ENCODE assay signal across 7 mouse cellular contexts in genomic region chr1:180810976-180811375, GRCm38 (mm10). TPM values are rescaled to one million over a fixed set of nuclear protein-coding genes. Genes with fewer than 3 reads are reported as not detected.
DNase-seq lines count a peak whose midpoint lies in the region; ATAC-seq lines count a peak whose summit lies in the region.

No protein-coding gene starts in this region.

- no peak overlapping the region for H3K27ac ChIP-seq in lung, embryonic 15.5 days
- no peak overlapping the region for H3K27ac ChIP-seq in brown adipose tissue, adult 24 weeks (replicated peaks; ENCODE audit: low read depth, low read length)
- H3K27ac ChIP-seq in hindbrain, embryonic 14.5 days: no peak overlapping the region
- no peak overlapping the region for H3K27ac ChIP-seq in midbrain, embryonic 16.5 days (ENCODE audit: low read length)

- peak overlapping the region; percentile 52 for H3K4me2 ChIP-seq in lung, embryonic 15.5 days
- peak overlapping the region; percentile 60 for H3K4me2 ChIP-seq in hindbrain, embryonic 14.5 days (replicated peaks)
- peak overlapping the region; percentile 59 for H3K4me2 ChIP-seq in midbrain, embryonic 16.5 days (ENCODE audit: low read length)

- ATAC-seq in lung, embryonic 15.5 days (ENCODE audit: borderline replicate concordance, extremely low read depth, low FRiP score, low TSS enrichment): no peak
- ATAC-seq in hindbrain, embryonic 14.5 days (ENCODE audit: low FRiP score): no peak
- no peak for ATAC-seq in midbrain, embryonic 16.5 days

- 55% methylated on average over 7 of the region's 7 CpGs for WGBS in lung, embryonic 15.5 days
- 78% methylated on average over 7 of the region's 7 CpGs for WGBS in hindbrain, embryonic 14.5 days
- WGBS in midbrain, embryonic 16.5 days: 65% methylated on average over 7 of the region's 7 CpGs

- H3K36me3 ChIP-seq in lung, embryonic 15.5 days: peaks cover 43% of the 10 kb centered on the region
- H3K36me3 ChIP-seq in hindbrain, embryonic 14.5 days (replicated peaks; ENCODE audit: control insufficient read depth, insufficient read depth): peaks cover 50% of the 10 kb centered on the region
- peaks cover 17% of the 10 kb centered on the region for H3K36me3 ChIP-seq in midbrain, embryonic 16.5 days (ENCODE audit: control insufficient read depth, insufficient read depth, low read length)

- no peak overlapping the region for H3K9ac ChIP-seq in lung, embryonic 15.5 days
- H3K9ac ChIP-seq in hindbrain, embryonic 14.5 days: 0 out of 2 replicates have a peak overlapping the region, but pooled peaks have one; percentile 25
- no peak overlapping the region for H3K9ac ChIP-seq in midbrain, embryonic 16.5 days (ENCODE audit: low read depth, low read length)

- H3K4me1 ChIP-seq in lung, embryonic 15.5 days: peaks cover 30% of the 10 kb centered on the region
- peaks cover 4% of the 10 kb centered on the region for H3K4me1 ChIP-seq in brown adipose tissue, adult 24 weeks (ENCODE audit: control insufficient read depth, insufficient read depth, insufficient read length, low read length)
- H3K4me1 ChIP-seq in hindbrain, embryonic 14.5 days (replicated peaks; ENCODE audit: control insufficient read depth, insufficient read depth, low read length): peaks cover 51% of the 10 kb centered on the region
- H3K4me1 ChIP-seq in midbrain, embryonic 16.5 days (ENCODE audit: control insufficient read depth, insufficient read depth, low read length): peaks cover 44% of the 10 kb centered on the region

- DNase-seq in lung, postnatal 14 days: no peak
- no peak for DNase-seq in hindbrain, embryonic 14.5 days (ENCODE audit: low spot score)
- DNase-seq in right cerebral cortex, postnatal 25 days: no peak
- DNase-seq in gastrocnemius, adult 18-20 months (ENCODE audit: low spot score): no peak

- peak overlapping the region; percentile 98 for H3K4me3 ChIP-seq in lung, embryonic 15.5 days
- peak overlapping the region; percentile 17; the same call in 1 of the 2 replicates for H3K4me3 ChIP-seq in brown adipose tissue, adult 24 weeks (ENCODE audit: insufficient read depth, low read depth, low read length)
- peak overlapping the region; percentile 81 for H3K4me3 ChIP-seq in hindbrain, embryonic 14.5 days (replicated peaks; ENCODE audit: low read length)
- peak overlapping the region; percentile 99 for H3K4me3 ChIP-seq in midbrain, embryonic 16.5 days (ENCODE audit: low read depth, low read length)

- no peaks in the 10 kb centered on the region for H3K9me3 ChIP-seq in lung, embryonic 15.5 days
- no peaks in the 10 kb centered on the region for H3K9me3 ChIP-seq in hindbrain, embryonic 14.5 days (ENCODE audit: control insufficient read depth, low read length)
- no peaks in the 10 kb centered on the region for H3K9me3 ChIP-seq in midbrain, embryonic 16.5 days (replicated peaks; ENCODE audit: control insufficient read depth, low read length, poor library complexity, severe bottlenecking)

- no peaks in the 10 kb centered on the region for H3K27me3 ChIP-seq in lung, embryonic 15.5 days
- no peaks in the 10 kb centered on the region for H3K27me3 ChIP-seq in hindbrain, embryonic 14.5 days (ENCODE audit: control insufficient read depth, insufficient read depth, low read length)
- H3K27me3 ChIP-seq in midbrain, embryonic 16.5 days (ENCODE audit: control insufficient read depth, insufficient read depth, low read depth, low read length): no peaks in the 10 kb centered on the region

RNA-seq across cellular contexts. Expression of gene H3f3a, which starts 2.8 kb away (rescaled TPM):
- 2,468 and 2,584 TPM in 2 replicates for polyA plus RNA-seq in lung, embryonic 15.5 days (2015; fragmentation: Nextera tagmentation; extraction: Ambion mirVana)
- 412 and 419 TPM in 2 replicates for polyA plus RNA-seq in brown adipose tissue, adult 24 weeks (2012; ENCODE audit: insufficient read depth, insufficient read length, missing spikeins)
- polyA plus RNA-seq in hindbrain, embryonic 14.5 days (2014; fragmentation: Nextera tagmentation; extraction: Ambion mirVana): 2,816 and 2,951 TPM in 2 replicates
- 2,888 and 3,200 TPM in 2 replicates for polyA plus RNA-seq in midbrain, embryonic 16.5 days (2015; fragmentation: Nextera tagmentation; extraction: Ambion mirVana)
- total RNA-seq in gastrocnemius, adult 18-20 months (2021): 100 to 1,000 TPM; 285 to 302 TPM

RNA-seq across cellular contexts. Expression of gene Sde2, which starts 40.0 kb away (rescaled TPM):
- polyA plus RNA-seq in lung, embryonic 15.5 days (2015; fragmentation: Nextera tagmentation; extraction: Ambion mirVana): 33.7 and 36.6 TPM in 2 replicates
- polyA plus RNA-seq in brown adipose tissue, adult 24 weeks (2012; ENCODE audit: insufficient read depth, insufficient read length, missing spikeins): 7.5 TPM in 2 replicates
- polyA plus RNA-seq in hindbrain, embryonic 14.5 days (2014; fragmentation: Nextera tagmentation; extraction: Ambion mirVana): 26.9 and 28.2 TPM in 2 replicates
- polyA plus RNA-seq in midbrain, embryonic 16.5 days (2015; fragmentation: Nextera tagmentation; extraction: Ambion mirVana): 32.1 and 32.9 TPM in 2 replicates
- total RNA-seq in gastrocnemius, adult 18-20 months (2021): 1 to 10 TPM; 7.1 to 9.6 TPM

Comparison
In these comparisons a context has a peak if more than half of its experiments do, and no peak if none do; other contexts are left out.
1. H3K4me3 ChIP-seq: peak in every context shown above with its lines; median percentile 99 in midbrain, embryonic 16.5 days; 98 in lung, embryonic 15.5 days; 81 in hindbrain, embryonic 14.5 days; 17 in brown adipose tissue, adult 24 weeks.